Mouse (Mus musculus): Measurements from ENCODE around the gene Ttll6.

Ttll6 gene

DNA sequence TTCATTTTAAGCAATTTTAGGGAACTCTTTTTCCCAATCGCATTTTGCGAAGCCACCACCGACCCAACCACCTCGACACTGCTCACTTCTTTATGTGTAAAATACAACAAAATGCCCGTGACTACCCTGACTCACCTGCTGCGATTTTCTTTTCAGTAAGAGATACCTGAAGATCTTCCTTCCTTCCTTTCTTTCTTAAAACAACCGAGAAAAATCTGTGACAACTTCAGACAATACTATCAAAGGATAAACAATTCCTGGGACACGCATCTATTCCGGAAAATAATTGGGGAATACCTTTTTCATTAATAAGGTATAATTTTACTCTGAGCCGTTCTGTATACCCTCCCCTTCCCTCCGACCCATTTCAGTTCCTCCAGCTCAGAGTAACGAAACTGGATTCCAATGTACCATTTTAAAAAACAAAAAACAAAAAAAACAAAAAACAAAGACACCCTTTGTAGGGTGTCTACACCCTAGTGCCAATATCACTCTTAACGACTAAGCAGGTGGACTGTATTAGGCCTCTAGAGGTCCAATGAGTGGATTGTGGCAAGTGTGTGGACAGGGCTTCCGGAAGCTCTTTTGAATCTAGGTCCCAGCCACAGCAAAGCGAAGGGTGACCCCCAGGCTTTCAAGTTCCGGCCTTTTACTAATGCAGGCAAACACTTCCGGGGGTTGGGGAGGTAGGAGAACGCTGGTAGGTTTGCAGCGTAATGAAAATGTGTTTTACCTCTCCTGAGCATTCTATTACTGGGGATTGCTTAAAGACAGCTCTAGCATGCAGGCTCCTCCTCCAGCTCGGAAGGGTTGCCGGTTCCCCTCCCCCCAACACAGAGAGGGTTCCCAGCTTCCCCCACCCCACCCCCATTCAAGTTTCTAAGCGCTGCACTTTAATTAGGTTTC lies 65.8 kb downstream of the Ttll6 start:
- no peak for DNase-seq

DNA sequence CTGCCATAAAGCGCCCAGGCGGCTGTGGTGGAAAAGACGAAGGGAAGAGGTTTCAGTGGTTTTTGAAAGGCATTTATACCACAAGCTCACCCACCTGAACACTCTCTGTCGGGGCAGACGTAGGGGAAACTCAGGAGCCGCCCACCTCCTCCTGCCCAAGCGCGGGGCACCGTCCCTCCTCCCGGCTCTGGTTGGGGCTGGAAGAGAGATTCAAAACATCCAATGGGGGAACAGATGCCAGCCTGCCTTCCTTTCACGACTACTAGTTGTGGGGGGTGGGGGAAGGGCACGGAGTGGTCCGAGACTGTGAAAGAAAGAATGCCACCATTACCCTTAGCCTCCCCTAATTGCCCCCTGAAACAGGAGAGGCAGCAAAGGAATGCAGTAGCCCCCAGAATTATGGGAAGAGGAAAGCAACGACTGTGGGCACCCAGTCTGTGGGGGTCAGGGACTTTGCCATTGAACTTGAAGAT lies 66.6 kb downstream of the Ttll6 start:
- DNase-seq: peak; percentile 6

DNA sequence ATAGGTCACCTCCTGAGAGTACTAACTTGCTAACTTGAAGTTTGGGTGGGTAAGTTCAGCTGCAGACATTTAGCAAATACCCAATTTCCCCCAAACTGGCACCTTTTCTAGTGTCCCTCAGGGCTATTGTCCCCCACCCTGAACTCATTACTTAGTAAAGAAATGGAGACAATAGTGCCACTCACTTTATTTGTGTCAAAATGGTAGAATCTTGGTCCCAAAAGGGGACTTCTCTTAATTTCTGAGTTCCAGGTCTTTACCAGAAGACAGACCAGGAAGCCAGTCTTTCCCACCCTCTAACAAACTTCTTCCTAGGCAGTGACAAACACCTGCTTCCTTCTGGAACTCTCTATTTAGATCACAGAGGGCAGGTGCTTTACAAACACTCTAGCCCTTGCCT lies 68.2 kb downstream of the Ttll6 start:
- no peak for DNase-seq

DNA sequence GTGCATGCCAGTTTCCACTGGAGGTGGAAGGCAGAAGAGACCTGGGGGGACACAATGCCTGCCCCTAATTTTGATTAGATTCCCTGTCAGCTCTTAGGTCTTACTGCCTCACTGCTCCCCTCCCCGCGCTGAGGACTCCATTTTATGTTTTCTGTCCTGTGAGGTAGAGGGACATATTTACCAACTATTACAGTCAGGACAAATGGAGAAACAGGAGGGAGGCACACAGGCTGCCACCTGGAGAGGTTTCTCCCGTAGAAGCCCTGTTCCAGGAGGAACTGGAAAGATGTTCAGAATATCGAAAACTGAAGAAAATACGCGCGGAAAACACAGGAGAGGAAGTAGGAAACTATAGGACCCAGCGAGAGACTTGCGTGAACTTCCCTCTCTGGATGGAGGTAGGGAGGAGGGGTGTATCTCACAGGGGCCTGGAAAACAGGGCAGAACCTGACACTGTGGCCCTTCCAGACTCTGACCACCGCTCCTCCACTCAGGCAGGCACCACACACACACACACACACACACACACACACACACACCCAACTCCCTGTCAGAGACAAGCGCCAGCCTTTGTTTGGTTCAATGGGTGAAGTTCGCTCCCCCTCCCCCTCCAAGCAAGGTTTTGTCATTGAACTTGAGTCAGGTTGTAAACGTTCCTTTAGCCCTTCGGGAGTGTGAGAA lies 69.0 kb downstream of the Ttll6 start:
- DNase-seq: no peak

DNA sequence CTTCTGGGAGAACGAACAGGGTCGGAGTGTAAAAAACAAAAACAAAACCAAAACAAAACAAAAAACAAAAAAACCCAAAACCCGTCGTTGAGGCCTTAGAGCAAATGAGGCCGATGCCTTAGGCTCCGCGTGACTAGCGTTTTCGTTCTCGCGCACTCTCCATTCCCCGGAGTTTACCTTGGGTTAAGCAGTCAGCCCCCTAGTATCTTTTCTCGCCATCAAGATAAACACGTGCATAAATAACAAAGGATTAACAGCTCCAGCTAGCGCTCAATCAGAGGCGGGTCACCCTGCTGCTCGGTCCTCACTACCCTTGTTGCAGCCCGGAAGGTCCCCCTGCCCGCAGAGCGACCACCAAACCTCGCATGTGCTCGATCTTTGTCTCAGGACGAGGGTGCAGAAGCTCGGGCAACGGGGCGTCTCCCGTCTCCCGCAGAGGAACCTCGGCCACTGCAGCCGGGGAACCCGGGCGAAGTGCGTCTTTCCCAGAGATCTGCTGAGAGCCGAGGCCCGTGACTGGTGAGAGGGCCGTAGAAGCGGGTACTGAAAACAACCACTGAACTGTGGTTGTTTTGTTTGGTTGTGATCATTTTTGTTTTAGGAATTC lies 69.7 kb downstream of the Ttll6 start:
- DNase-seq: no peak

DNA sequence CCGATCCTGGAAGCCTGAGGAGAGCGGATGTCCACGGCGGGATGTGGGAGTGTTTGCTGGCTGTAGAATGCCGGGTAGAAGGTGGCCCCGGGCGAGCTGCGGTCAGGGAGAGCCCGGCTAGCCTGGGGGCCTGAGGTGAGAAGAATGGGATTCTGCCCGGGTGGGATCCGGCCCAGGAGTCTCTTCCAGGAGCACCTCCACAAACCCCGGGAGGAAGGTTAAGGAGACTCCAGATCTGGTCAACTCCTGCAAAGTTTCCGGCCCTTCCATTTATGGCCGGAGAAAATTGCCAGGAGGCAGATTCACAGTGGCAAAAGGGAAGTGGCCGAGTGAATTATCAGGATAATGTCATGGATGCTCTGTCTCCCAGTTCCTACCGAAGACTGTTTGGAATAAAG lies 70.2 kb downstream of the Ttll6 start:
- DNase-seq: no peak

DNA sequence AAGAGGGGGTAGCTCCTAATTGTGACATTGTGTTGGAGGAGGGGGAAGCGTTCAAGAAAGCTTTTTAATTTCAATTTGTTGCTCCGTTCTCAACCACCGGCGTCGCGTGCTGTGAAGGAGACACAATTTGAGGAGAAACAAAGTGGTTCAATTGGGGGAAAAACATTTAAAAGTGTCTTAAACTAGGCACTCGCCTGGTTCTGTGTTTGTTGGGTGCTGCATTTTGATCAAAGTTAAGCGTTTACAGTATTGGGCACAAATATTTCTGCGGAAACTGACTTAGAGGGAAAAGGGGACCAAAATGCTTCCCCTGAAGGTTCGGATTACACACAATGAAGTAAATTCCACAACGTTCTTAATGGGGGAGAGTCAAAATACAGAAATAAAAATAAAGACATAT lies 70.8 kb downstream of the Ttll6 start:
- no peak for DNase-seq

DNA sequence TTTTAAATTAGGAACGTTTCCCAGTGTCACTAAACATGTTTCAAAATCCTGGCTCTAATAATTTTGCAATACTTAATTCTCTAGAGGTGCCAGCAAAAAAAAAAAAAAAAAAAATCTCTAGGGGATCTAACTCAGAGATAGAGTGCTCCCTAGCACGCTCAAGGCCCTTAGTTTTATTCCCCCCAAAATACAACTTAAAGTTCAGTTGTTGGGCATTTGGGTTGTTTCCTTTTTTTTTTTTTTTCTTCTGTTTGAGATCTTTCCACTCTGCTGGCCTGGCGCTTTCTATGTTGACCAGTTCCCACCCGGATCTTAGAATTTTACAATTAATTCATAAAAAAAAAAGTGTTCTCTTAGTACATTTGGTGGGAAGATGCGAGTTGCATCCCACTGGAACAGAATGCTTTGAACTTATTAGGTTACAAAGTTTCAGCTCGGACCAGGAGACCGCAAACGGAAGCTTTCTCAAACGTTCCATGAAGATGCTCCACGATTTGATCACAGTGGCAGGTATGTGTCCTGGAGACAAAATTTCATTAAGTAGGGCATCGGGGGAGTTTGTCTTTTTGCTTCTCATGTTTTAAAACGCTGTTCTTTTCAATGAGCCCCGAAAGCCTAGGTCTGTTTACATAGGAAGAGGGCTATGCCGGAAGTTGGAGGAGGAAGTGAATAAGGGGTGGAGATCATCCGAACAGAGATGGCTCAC lies 72.0 kb downstream of the Ttll6 start:
- no peak for DNase-seq

Measured in thymus, postnatal 25 days (tissue).